Mouse (Mus musculus) spleen, adult 10 weeks (tissue): ENCODE results near the gene Unc45a. TPM values are rescaled to one million over a fixed set of nuclear protein-coding genes. Genes with fewer than 3 reads are reported as not detected.

Experiments used
- polyA plus RNA-seq: library from polyadenylated mRNA; stranded (reverse); fragments of 350-450 nt; fragmentation: Illumina TruSeq; extraction: RNeasy Lipid Tissue Mini Kit (QIAGEN cat#74804); gene quantifications from one replicate; pipeline ENCODE4 v1.2.3, GENCODE M21; 2015; ENCODE audit warnings: low replicate concordance; ENCODE audit not compliant: insufficient read depth

The Unc45a gene
- polyA plus RNA-seq = 16.0 TPM

GRCm38 (mm10) chr7:80340793-80341192 is at the start of gene Unc45a:
TSS of gene Unc45a (minus strand) at chr7:80341005.

DNA sequence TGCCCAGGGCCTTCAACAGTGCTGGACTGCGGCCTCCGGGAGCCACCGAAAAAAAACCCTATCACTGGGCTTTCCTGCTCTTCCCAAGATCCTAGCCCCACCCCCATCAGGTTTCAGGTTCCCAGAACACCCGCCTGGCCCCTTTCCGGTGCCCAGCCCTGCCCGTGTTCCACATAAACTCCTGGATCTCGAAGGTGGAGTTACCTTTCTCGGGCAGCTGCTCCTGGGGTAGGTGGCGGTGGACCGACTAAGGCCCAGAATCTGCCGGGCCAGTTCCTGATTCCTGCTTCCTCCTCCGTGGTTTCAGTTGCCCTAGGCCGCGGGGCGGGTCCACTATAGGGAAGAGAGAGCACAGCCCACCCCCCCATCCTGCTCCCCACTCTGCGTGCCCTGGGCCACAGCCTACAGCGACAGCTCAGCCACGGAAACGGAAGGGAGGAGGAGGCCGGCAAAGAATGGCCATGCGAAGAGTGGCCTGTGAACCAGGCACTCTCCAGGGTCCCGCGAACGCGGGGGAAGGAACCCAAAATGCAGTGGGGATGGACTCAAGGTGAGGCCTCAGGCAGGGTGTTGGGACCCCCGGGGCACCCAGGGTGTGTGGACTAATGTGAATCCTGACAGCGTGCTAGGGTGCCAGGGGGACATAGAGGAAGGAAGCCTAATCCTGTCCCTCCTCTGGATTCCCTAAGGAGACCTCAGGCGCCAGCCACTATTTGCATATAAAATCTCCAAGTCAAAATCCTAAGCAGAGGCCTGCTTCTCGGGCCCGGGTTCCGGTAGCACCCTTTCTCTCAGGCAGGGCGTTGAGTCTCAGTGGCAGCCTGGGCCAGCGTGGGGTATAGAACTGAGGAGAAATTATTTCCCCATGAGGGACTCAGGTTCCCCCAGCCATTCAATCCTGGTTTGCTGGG is 47.1 kb upstream of the Unc45a start, which contains the start of gene Fes:
Fes (minus strand) TSS at position 314 of the 911 bp plus-strand sequence.

DNA sequence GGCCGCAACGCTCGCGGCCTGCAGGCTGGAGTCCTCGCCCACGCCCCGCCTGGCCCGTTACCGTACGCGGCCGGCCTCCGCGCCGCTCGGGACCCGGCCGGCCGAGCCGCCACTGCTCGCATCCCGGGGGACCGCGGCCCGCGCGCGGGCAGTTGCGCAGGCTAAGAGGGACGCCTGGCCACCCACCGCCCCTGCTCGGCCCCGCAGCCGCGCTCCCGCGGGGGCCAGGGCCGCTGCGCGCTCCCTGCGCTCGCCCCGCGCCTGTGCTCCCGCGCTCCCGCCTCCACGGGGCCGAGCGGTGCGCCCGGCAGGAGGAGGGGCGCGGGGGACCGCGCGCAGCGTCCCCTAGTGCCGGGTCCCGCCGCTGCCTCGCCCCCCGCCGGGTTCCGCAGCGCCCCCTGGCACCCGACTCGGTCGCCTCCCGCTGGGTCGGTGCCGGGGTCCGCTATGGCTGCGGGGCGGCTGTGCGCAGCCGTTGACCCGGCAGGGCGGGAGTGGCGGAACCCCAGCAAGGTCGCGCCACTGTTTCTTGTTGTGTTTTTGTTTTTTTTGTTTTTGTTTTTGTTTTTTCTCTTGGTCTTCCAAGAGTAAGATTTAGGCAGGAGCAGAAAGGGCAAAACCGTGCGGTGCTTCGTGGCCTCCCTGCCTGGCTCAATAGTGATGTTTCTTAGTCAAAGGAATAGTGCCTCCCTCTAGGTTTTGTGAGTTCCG is 30.4 kb upstream of the Unc45a start, which contains the start of gene Man2a2:
Man2a2 (minus strand) TSS at position 335 of the 711 bp plus-strand sequence.

DNA sequence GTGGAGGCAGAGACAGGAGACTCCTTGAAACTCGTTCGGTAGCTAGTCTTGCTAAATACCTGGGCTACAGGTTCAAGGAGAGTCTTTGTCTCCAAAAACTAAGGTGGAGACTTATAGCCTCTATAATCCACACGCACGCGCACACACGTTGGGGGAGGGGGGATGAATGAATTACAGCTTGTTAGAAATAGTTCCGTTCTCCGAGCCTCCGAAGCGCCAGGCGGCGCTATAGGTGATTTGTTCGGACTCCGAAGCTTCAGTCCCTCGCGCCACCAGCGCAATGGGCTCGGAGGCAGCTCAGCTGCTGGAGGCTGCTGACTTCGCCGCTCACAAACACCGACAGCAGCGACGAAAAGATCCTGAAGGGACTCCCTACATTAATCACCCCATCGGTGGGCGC is 2.1 kb upstream of the Unc45a start, which contains the start of gene Hddc3:
Hddc3 (plus strand) TSS at position 247 of the 400 bp plus-strand sequence.

GRCm38 (mm10) chr7:80324043-80324815 is 16.6 kb downstream of the Unc45a start, which contains the start of gene Rccd1:
TSS of gene Rccd1 (minus strand) at chr7:80324454.

GRCm38 (mm10) chr7:80294062-80294763 is 46.6 kb downstream of the Unc45a start, which contains the start of gene Prc1:
TSS of gene Prc1 (plus strand) at chr7:80294450.

Other genes with a start within 250 kb of the Unc45a start
- gene Idh2, start 225.6 kb downstream of the Unc45a start, polyA plus RNA-seq = 27.1 TPM
- 27.9 TPM for gene Sema4b, start 154.2 kb downstream of the Unc45a start, polyA plus RNA-seq
- 110 TPM for gene Cib1, start 108.2 kb downstream of the Unc45a start, polyA plus RNA-seq
- gene Gdpgp1, start 108.1 kb downstream of the Unc45a start, polyA plus RNA-seq = 3.4 TPM
- gene Ttll13, start 94.6 kb downstream of the Unc45a start, polyA plus RNA-seq = 0.23 TPM
- gene Ngrn, start 79.8 kb downstream of the Unc45a start, polyA plus RNA-seq = 35.1 TPM
- gene Vps33b, start 71.4 kb downstream of the Unc45a start, polyA plus RNA-seq = 18.0 TPM
- gene Prc1, start 46.6 kb downstream of the Unc45a start, polyA plus RNA-seq = 24.4 TPM
- gene Rccd1, start 16.6 kb downstream of the Unc45a start, polyA plus RNA-seq = 39.0 TPM
- 21.5 TPM for gene Hddc3, start 2.1 kb upstream of the Unc45a start, polyA plus RNA-seq
- 42.3 TPM for gene Man2a2, start 30.4 kb upstream of the Unc45a start, polyA plus RNA-seq
- 16.4 TPM for gene Fes, start 46.9 kb upstream of the Unc45a start, polyA plus RNA-seq
- 10.5 TPM for gene Furin, start 64.4 kb upstream of the Unc45a start, polyA plus RNA-seq
- 13.8 TPM for gene Blm, start 194.1 kb upstream of the Unc45a start, polyA plus RNA-seq